Mouse (Mus musculus) midbrain, embryonic 11.5 days (tissue): ENCODE results near the gene Tiam2. TPM values are rescaled to one million over a fixed set of nuclear protein-coding genes. Genes with fewer than 3 reads are reported as not detected.

Experiments used
- ATAC-seq: fragments of 200-750 bp; cut with Nextera tagmentation; 2 replicates; pipeline ENCODE4 v1.8.0; 2017; ENCODE audit warnings: moderate TSS enrichment, moderate library complexity; ENCODE audit not compliant: low FRiP score
- DNase-seq: peaks from one replicate; pipeline ENCODE4 v3.0.0; 2015; ENCODE audit warnings: low spot score; ENCODE audit errors: missing footprints
- H3K27ac ChIP-seq: fragments of 300-500 bp; sonication (generic); 2 replicates; pipeline ENCODE4 v1.5.1; 2014; ENCODE audit warnings: low read depth, low read length
- H3K27me3 ChIP-seq: fragments of 300-500 bp; sonication (generic); 2 replicates; pipeline ENCODE4 v1.6.1; 2014; ENCODE audit warnings: mild to moderate bottlenecking, low read length, moderate library complexity, mixed read lengths; ENCODE audit not compliant: control insufficient read depth, insufficient read depth
- H3K36me3 ChIP-seq: fragments of 300-500 bp; sonication (generic); 2 replicates; pipeline ENCODE4 v1.6.1; 2014; ENCODE audit warnings: mild to moderate bottlenecking, low read length, moderate library complexity, mixed read lengths; ENCODE audit not compliant: control insufficient read depth, insufficient read depth
- H3K4me1 ChIP-seq: fragments of 300-500 bp; sonication (generic); 2 replicates; pipeline ENCODE4 v1.6.1; 2014; ENCODE audit warnings: low read length; ENCODE audit not compliant: control insufficient read depth, insufficient read depth
- H3K4me2 ChIP-seq: fragments of 300-500 bp; sonication (generic); 2 replicates; pipeline ENCODE4 v1.6.1; 2014; ENCODE audit warnings: mild to moderate bottlenecking, moderate library complexity
- H3K4me3 ChIP-seq: fragments of 300-500 bp; sonication (generic); 2 replicates; pipeline ENCODE4 v1.5.1; 2014; ENCODE audit warnings: low read depth, low read length
- H3K9ac ChIP-seq: fragments of 300-500 bp; sonication (generic); 2 replicates; pipeline ENCODE4 v1.6.1; 2014; ENCODE audit warnings: low read length
- H3K9me3 ChIP-seq: fragments of 300-500 bp; sonication (generic); 2 replicates; pipeline ENCODE4 v1.6.1; 2016; ENCODE audit warnings: low read length; ENCODE audit not compliant: control insufficient read depth
- WGBS: fragments of 180-500 bp; shearing (Covaris S2); extraction: QIAGEN DNeasy Blood & Tissue Kit; methylation state at CpG from one replicate; pipeline ENCODE4 v1.1.7; 2014; 5-methylcytosine and 5-hydroxymethylcytosine counted together
- polyA plus RNA-seq: library from polyadenylated mRNA; unstranded; fragments of >200 nt; fragmentation: Nextera tagmentation; extraction: Ambion mirVana; gene quantifications from 2 replicates; pipeline ENCODE4 v1.2.1, GENCODE M21; 2014

Tiam2 gene
- polyA plus RNA-seq, 1 experiment from 2014 or later: 2.5 TPM

- Histone ChIP-seq H3K4me1 (no peaks in the 10 kb centered on the region), H3K27ac (no peak overlapping the region), H3K4me3 (no peak overlapping the region), H3K9ac (no peak overlapping the region), H3K9me3 (no peaks in the 10 kb centered on the region), H3K36me3 (no peaks in the 10 kb centered on the region), H3K27me3 (no peaks in the 10 kb centered on the region; the same call in 1 of the 2 replicates), H3K4me2 (no peak overlapping the region)
- DNase-seq (no peak), ATAC-seq (no peak)
- WGBS: 88% methylated on average over 4 of the region's 4 CpGs
Observed at GRCm38 (mm10) chr17:3420148-3420547, 93.8 kb downstream of the Tiam2 start.

DNA sequence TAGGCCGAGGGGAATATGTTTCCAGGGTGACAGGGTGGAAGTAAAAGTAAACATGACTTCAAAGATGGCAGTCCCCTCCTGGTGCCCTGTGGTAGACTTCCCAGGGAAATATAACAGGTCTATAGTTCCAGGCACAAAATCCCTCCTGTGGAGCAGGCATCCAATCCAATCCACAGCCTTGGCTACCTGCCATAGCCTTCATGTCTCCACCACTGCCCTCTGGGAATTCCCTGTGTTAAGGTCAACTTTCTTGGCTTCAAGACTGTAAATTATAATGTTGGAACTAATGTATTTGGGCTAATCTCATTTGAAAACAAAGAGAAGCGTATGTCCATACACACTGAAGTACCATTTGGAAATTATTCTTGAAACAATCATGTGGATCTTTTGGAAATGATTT lies 97.0 kb downstream of the Tiam2 start:
- H3K36me3 ChIP-seq: no peaks in the 10 kb centered on the region
- no peaks in the 10 kb centered on the region for H3K27me3 ChIP-seq
- H3K27ac ChIP-seq: no peak overlapping the region
- no peak overlapping the region for H3K9ac ChIP-seq
- DNase-seq (no peak), ATAC-seq (no peak)
- WGBS: 84% methylated on average over 2 of the region's 2 CpGs
- H3K9me3 ChIP-seq: no peaks in the 10 kb centered on the region
- no peak overlapping the region for H3K4me3 ChIP-seq
- H3K4me2 ChIP-seq: no peak overlapping the region
- no peaks in the 10 kb centered on the region for H3K4me1 ChIP-seq

DNA sequence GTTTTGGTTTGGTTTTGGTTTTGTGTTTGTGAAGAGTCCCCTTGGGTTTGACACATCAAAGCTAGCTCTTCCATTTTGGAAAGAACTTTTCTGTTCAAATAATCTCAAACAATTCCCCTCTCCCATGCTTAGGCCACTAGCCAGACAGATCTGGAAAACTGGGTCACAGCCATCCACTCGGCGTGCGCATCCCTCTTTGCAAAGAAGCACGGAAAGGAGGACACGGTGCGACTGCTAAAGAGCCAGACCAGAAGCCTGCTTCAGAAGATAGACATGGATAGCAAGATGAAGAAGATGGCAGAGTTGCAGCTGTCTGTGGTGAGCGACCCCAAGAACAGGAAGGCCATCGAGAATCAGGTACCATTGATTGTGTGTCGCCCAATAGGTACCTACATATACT lies 102.3 kb downstream of the Tiam2 start:
- no peaks in the 10 kb centered on the region for H3K9me3 ChIP-seq
- DNase-seq: no peak
- no peaks in the 10 kb centered on the region for H3K36me3 ChIP-seq
- H3K4me1 ChIP-seq: no peaks in the 10 kb centered on the region
- ATAC-seq: no peak
- no peaks in the 10 kb centered on the region for H3K27me3 ChIP-seq
- no peak overlapping the region for H3K9ac ChIP-seq
- H3K4me2 ChIP-seq: no peak overlapping the region
- no peak overlapping the region for H3K27ac ChIP-seq
- 94% methylated on average over 9 of the region's 9 CpGs for WGBS
- H3K4me3 ChIP-seq: no peak overlapping the region

DNA sequence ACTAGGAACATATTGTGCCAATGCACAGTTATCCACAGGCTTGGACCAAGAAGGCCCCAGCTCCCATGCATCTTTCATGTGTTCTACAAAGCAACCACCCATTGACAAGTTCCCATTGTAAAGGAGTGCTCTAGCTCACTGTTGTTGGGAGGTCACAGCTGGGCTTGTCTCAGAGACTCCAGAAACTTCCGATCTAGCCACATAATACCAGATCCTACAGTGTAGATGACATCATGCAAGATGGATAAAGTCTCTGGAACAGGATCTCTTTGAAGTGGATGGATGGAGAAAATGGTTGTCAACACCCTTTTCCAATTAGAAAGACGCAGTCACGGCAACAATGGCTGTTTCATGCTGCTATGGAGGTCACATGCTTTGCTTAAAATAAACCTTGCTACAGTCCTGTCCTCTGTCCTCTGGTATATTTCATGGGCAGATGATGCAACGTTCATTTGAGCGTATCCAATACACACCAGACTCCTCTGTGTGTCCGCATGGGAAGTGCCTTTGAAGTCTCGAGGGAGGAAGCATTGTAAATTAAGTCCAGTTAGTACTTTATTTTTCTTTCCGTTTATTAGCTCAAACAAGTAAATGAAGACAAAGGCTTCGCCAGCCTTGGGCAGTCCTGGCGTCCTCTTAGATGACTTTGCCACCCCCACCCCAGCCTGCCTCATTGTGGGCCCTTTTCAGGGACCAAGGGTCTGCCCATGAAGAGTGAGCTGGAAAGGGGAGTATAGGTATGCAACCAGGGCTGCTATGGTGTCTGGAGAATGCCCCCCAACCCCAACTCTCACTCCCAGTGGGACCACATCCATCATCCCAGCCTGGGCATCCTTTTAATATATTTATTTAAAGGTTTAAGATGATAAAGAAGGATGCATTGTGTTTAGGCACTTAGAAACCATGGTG lies 106.5 kb downstream of the Tiam2 start:
- WGBS: 70% methylated on average over 10 of the region's 10 CpGs
- no peak overlapping the region for H3K4me2 ChIP-seq
- no peak for ATAC-seq

DNA sequence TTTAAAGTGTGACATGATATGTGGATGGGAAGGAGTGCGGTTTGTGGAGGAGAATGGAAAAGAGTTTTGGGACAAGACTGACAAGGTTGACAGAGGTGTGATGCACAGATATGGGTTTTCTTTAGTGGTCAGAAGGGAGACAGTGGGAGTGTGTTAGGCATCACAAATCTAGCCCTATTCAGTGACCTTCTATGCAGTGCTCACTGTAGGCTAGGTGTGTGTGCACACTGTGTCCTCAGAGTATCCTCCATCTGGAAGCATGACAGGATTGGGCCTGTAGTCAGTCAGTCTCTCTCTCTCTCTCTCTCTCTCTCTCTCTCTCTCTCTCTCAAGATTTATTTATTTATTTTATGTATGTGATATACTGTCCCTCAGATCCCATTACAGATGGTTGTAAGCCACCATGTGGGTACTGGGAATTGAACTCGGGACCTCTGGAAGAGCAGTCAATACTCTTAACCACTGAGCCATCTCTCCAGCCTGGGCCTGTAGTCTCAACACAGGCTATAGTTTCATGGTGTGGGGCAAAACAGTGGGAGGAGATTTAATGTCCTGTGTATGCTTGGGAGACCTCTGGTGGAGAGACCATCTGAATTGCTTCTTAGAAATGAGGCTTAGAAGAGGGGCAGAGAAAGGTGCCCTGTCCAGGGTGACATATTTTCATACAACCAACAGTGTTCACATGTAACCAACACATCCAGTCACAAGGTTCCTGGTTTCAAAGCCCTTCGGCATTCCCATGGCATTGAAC lies 107.3 kb downstream of the Tiam2 start:
- Histone ChIP-seq H3K4me3 (no peak overlapping the region), H3K9me3 (no peaks in the 10 kb centered on the region), H3K27me3 (no peaks in the 10 kb centered on the region), H3K4me2 (no peak overlapping the region), H3K4me1 (no peaks in the 10 kb centered on the region), H3K27ac (no peak overlapping the region), H3K9ac (no peak overlapping the region), H3K36me3 (no peaks in the 10 kb centered on the region)
- WGBS: 84% methylated on average over 3 of the region's 3 CpGs
- DNase-seq (peak; percentile 76), ATAC-seq (no peak)

More for the DNA sequence above, 106.5 kb downstream of the Tiam2 start:
- no peak overlapping the region for H3K9ac ChIP-seq
- no peaks in the 10 kb centered on the region for H3K4me1 ChIP-seq
- no peak overlapping the region for H3K27ac ChIP-seq
- H3K4me3 ChIP-seq: no peak overlapping the region
- no peaks in the 10 kb centered on the region for H3K36me3 ChIP-seq
- H3K9me3 ChIP-seq: no peaks in the 10 kb centered on the region
- peak; percentile 82 for DNase-seq
- H3K27me3 ChIP-seq: no peaks in the 10 kb centered on the region

- Histone ChIP-seq H3K9ac (no peak overlapping the region), H3K9me3 (no peaks in the 10 kb centered on the region), H3K4me3 (no peak overlapping the region), H3K36me3 (no peaks in the 10 kb centered on the region), H3K4me2 (no peak overlapping the region), H3K27ac (no peak overlapping the region), H3K27me3 (no peaks in the 10 kb centered on the region), H3K4me1 (no peaks in the 10 kb centered on the region)
- no peak for DNase-seq
- 76% methylated on average over 1 of the region's 1 CpGs for WGBS
- ATAC-seq: no peak
Observed at GRCm38 (mm10) chr17:3435299-3435698, 108.9 kb downstream of the Tiam2 start.

GRCm38 (mm10) chr17:3436841-3437515 lies 110.6 kb downstream of the Tiam2 start:
- Histone ChIP-seq H3K4me2 (no peak overlapping the region), H3K27ac (no peak overlapping the region), H3K9ac (no peak overlapping the region), H3K9me3 (no peaks in the 10 kb centered on the region), H3K4me1 (no peaks in the 10 kb centered on the region), H3K36me3 (no peaks in the 10 kb centered on the region), H3K4me3 (no peak overlapping the region), H3K27me3 (no peaks in the 10 kb centered on the region)
- WGBS: 82% methylated on average over 12 of the region's 12 CpGs
- DNase-seq (peak; percentile 8), ATAC-seq (no peak)

- H3K27me3 ChIP-seq: no peaks in the 10 kb centered on the region
- no peak overlapping the region for H3K27ac ChIP-seq
- no peaks in the 10 kb centered on the region for H3K36me3 ChIP-seq
- no peak overlapping the region for H3K4me3 ChIP-seq
- no peak overlapping the region for H3K4me2 ChIP-seq
- no peaks in the 10 kb centered on the region for H3K9me3 ChIP-seq
- H3K9ac ChIP-seq: no peak overlapping the region
- H3K4me1 ChIP-seq: no peaks in the 10 kb centered on the region
- ATAC-seq (no peak), DNase-seq (peak; percentile 72)
- WGBS: 79% methylated on average over 10 of the region's 10 CpGs
Observed at GRCm38 (mm10) chr17:3442526-3443401, 116.4 kb downstream of the Tiam2 start.
